Mouse (Mus musculus): Measurements from ENCODE around the gene Gm21834. TPM values are rescaled to one million over a fixed set of nuclear protein-coding genes. Genes with fewer than 3 reads are reported as not detected.

Gm21834 gene
- not detected in 2 replicates for polyA plus RNA-seq (2014; fragmentation: Nextera tagmentation; extraction: Ambion mirVana)

- Histone ChIP-seq H3K36me3 (ENCODE audit: control insufficient read depth, insufficient read depth, low read length) (no peaks in the 10 kb centered on the region), H3K9ac (ENCODE audit: low read length) (no peak within 1 kb of the TSS), H3K4me3 (ENCODE audit: low read depth, low read length) (no peak within 1 kb of the TSS), H3K4me1 (replicated peaks; ENCODE audit: control insufficient read depth, insufficient read depth, low read length) (no peaks in the 10 kb centered on the region), H3K9me3 (ENCODE audit: control insufficient read depth, low read length) (no peaks in the 10 kb centered on the region), H3K27ac (ENCODE audit: low read depth, low read length) (no peak within 1 kb of the TSS), H3K4me2 (ENCODE audit: low read depth, low read length, severe bottlenecking) (no peak within 1 kb of the TSS), H3K27me3 (ENCODE audit: control insufficient read depth, insufficient read depth, low read length) (no peaks in the 10 kb centered on the region)
- no peak for DNase-seq (ENCODE audit: low spot score)
- 90% methylated on average over 5 of the region's 5 CpGs for WGBS
- ATAC-seq (replicated peaks; ENCODE audit: low FRiP score) = no peak
These were observed at the start of gene Gm21834 for GRCm38 (mm10) chr17:57742119-57742518. Gene Gm21834, minus strand, starts transcription at chr17:57742219.

- 91% methylated on average over 1 of the region's 1 CpGs for WGBS
- no peaks in the 10 kb centered on the region for H3K27me3 ChIP-seq (ENCODE audit: control insufficient read depth, insufficient read depth, low read length)
These were observed 46.3 kb upstream of the Gm21834 start for GRCm38 (mm10) chr17:57788161-57788799.

DNA sequence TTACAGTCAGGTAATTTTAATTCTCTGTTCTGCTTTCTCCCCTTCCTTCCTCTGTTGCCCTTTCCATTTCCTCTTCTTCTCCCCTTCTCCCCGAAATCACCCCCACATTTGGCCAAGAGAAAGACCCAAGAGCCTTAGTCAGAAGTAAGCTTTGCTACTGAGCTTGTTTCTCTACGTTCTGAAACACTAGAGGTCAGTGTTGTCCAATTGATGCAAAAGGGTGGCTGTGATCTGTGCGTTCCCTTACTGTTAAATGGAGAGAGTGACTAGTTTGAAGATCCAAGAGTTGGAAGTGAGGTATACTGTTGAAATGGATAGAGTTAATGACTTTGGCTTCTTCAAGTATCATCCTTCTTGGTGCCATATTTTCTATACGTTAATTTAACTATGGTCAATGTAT is 28.9 kb upstream of the Gm21834 start:
- H3K36me3 ChIP-seq (ENCODE audit: control insufficient read depth, insufficient read depth, low read length) = no peaks in the 10 kb centered on the region
- H3K4me3 ChIP-seq (ENCODE audit: low read depth, low read length) = no peak overlapping the region
- whole genome bisulfite sequencing = 22% methylated on average over 4 of the region's 4 CpGs
- H3K9me3 ChIP-seq (ENCODE audit: control insufficient read depth, low read length) = no peaks in the 10 kb centered on the region
- no peak overlapping the region for H3K9ac ChIP-seq (ENCODE audit: low read length)
- no peak overlapping the region for H3K27ac ChIP-seq (ENCODE audit: low read depth, low read length)
- DNase-seq (ENCODE audit: low spot score) (no peak), ATAC-seq (replicated peaks; ENCODE audit: low FRiP score) (no peak)
- H3K4me2 ChIP-seq (ENCODE audit: low read depth, low read length, severe bottlenecking) = no peak overlapping the region
- H3K27me3 ChIP-seq (ENCODE audit: control insufficient read depth, insufficient read depth, low read length) = no peaks in the 10 kb centered on the region
- no peaks in the 10 kb centered on the region for H3K4me1 ChIP-seq (replicated peaks; ENCODE audit: control insufficient read depth, insufficient read depth, low read length)

More at GRCm38 (mm10) chr17:57788161-57788799, 46.3 kb upstream of the Gm21834 start:
- DNase-seq (ENCODE audit: low spot score) (no peak), ATAC-seq (replicated peaks; ENCODE audit: low FRiP score) (no peak)
- no peak overlapping the region for H3K4me2 ChIP-seq (ENCODE audit: low read depth, low read length, severe bottlenecking)
- no peak overlapping the region for H3K27ac ChIP-seq (ENCODE audit: low read depth, low read length)
- H3K9ac ChIP-seq (ENCODE audit: low read length) = no peak overlapping the region
- no peaks in the 10 kb centered on the region for H3K4me1 ChIP-seq (replicated peaks; ENCODE audit: control insufficient read depth, insufficient read depth, low read length)
- no peak overlapping the region for H3K4me3 ChIP-seq (ENCODE audit: low read depth, low read length)
- no peaks in the 10 kb centered on the region for H3K36me3 ChIP-seq (ENCODE audit: control insufficient read depth, insufficient read depth, low read length)
- H3K9me3 ChIP-seq (ENCODE audit: control insufficient read depth, low read length) = no peaks in the 10 kb centered on the region

- Histone ChIP-seq H3K4me3 (ENCODE audit: low read depth, low read length) (no peak within 1 kb of the TSS), H3K4me2 (ENCODE audit: low read depth, low read length, severe bottlenecking) (peak within 1 kb of the TSS; percentile 40), H3K4me1 (replicated peaks; ENCODE audit: control insufficient read depth, insufficient read depth, low read length) (no peaks in the 10 kb centered on the region), H3K9me3 (ENCODE audit: control insufficient read depth, low read length) (no peaks in the 10 kb centered on the region), H3K27me3 (ENCODE audit: control insufficient read depth, insufficient read depth, low read length) (no peaks in the 10 kb centered on the region), H3K27ac (ENCODE audit: low read depth, low read length) (no peak within 1 kb of the TSS), H3K36me3 (ENCODE audit: control insufficient read depth, insufficient read depth, low read length) (no peaks in the 10 kb centered on the region), H3K9ac (ENCODE audit: low read length) (no peak within 1 kb of the TSS)
- DNase-seq (ENCODE audit: low spot score) (peak; percentile 84), ATAC-seq (replicated peaks; ENCODE audit: low FRiP score) (peak; percentile 95)
- WGBS = 17% methylated on average over 26 of the region's 26 CpGs
These were observed 26.9 kb upstream of the Gm21834 start, which contains the start of gene Cntnap5c for GRCm38 (mm10) chr17:57768622-57769610. Gene Cntnap5c, plus strand, starts transcription at chr17:57769570.

DNA sequence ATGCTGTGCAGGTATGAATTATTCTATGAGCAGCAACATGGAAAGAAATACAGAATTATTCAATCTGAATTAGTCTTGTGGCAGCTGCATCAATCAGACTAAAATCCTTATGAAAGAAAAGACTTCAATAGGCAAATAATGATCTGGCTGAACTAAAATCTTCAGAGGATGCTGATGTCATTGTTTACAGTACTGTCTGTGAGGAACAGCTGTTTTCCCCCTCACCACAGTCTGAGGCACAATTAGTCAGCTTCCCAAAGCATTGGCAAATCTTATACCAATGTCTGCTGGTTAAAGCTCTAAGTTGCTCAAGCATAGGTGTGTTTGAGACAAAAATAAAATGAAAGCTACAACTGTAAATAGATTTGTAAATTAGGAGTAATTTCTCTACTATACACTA is 25.3 kb upstream of the Gm21834 start:
- Histone ChIP-seq H3K36me3 (ENCODE audit: control insufficient read depth, insufficient read depth, low read length) (no peaks in the 10 kb centered on the region), H3K4me3 (ENCODE audit: low read depth, low read length) (no peak overlapping the region), H3K9ac (ENCODE audit: low read length) (no peak overlapping the region), H3K9me3 (ENCODE audit: control insufficient read depth, low read length) (no peaks in the 10 kb centered on the region), H3K4me2 (ENCODE audit: low read depth, low read length, severe bottlenecking) (no peak overlapping the region), H3K4me1 (replicated peaks; ENCODE audit: control insufficient read depth, insufficient read depth, low read length) (no peaks in the 10 kb centered on the region), H3K27me3 (ENCODE audit: control insufficient read depth, insufficient read depth, low read length) (no peaks in the 10 kb centered on the region), H3K27ac (ENCODE audit: low read depth, low read length) (no peak overlapping the region)
- DNase-seq (ENCODE audit: low spot score) (no peak), ATAC-seq (replicated peaks; ENCODE audit: low FRiP score) (no peak)

DNA sequence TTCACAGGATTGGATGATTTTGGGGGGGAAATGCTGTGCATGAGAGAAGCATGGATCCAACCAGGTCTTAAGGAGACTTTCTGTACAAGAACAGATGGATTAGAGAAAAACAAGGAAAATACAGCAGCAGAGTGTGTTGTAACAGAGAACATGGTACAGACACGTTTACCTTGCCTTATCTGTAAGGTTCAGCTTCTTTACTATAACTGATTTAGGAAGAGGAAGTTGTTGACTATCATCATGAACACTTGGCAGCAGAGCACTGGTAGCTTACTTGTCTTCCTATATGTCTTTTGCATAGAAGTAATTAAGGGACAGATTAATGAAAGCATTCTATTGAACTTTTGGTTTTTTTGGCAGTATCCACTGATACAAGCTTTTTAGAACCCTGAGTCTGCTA is 16.0 kb upstream of the Gm21834 start:
- H3K36me3 ChIP-seq (ENCODE audit: control insufficient read depth, insufficient read depth, low read length) = no peaks in the 10 kb centered on the region
- no peaks in the 10 kb centered on the region for H3K27me3 ChIP-seq (ENCODE audit: control insufficient read depth, insufficient read depth, low read length)
- H3K27ac ChIP-seq (ENCODE audit: low read depth, low read length) = no peak overlapping the region
- H3K4me2 ChIP-seq (ENCODE audit: low read depth, low read length, severe bottlenecking) = no peak overlapping the region
- no peak for DNase-seq (ENCODE audit: low spot score)
- ATAC-seq (replicated peaks; ENCODE audit: low FRiP score) = no peak
- 68% methylated on average over 1 of the region's 1 CpGs for WGBS
- H3K4me1 ChIP-seq (replicated peaks; ENCODE audit: control insufficient read depth, insufficient read depth, low read length) = no peaks in the 10 kb centered on the region
- no peak overlapping the region for H3K9ac ChIP-seq (ENCODE audit: low read length)
- no peak overlapping the region for H3K4me3 ChIP-seq (ENCODE audit: low read depth, low read length)
- no peaks in the 10 kb centered on the region for H3K9me3 ChIP-seq (ENCODE audit: control insufficient read depth, low read length)

- H3K27me3 ChIP-seq (ENCODE audit: control insufficient read depth, insufficient read depth, low read length) = no peaks in the 10 kb centered on the region
- no peaks in the 10 kb centered on the region; the same call in 1 of the 2 replicates for H3K9me3 ChIP-seq (ENCODE audit: control insufficient read depth, low read length)
- ATAC-seq (replicated peaks; ENCODE audit: low FRiP score) (no peak), DNase-seq (ENCODE audit: low spot score) (no peak)
- no peaks in the 10 kb centered on the region for H3K4me1 ChIP-seq (replicated peaks; ENCODE audit: control insufficient read depth, insufficient read depth, low read length)
- no peaks in the 10 kb centered on the region for H3K36me3 ChIP-seq (ENCODE audit: control insufficient read depth, insufficient read depth, low read length)
- no peak overlapping the region for H3K4me2 ChIP-seq (ENCODE audit: low read depth, low read length, severe bottlenecking)
- H3K27ac ChIP-seq (ENCODE audit: low read depth, low read length) = no peak overlapping the region
- WGBS = 84% methylated on average over 3 of the region's 3 CpGs
- H3K9ac ChIP-seq (ENCODE audit: low read length) = no peak overlapping the region
- H3K4me3 ChIP-seq (ENCODE audit: low read depth, low read length) = no peak overlapping the region
These were observed 47.2 kb downstream of the Gm21834 start for GRCm38 (mm10) chr17:57694791-57695190.

Data from forebrain, embryonic 11.5 days (tissue).